In genomic region chr5:72579599-72579998, GRCm38 (mm10) we compare ENCODE assay signal across 13 mouse cellular contexts. TPM values are rescaled to one million over a fixed set of nuclear protein-coding genes. Genes with fewer than 3 reads are reported as not detected.
A peak's percentile ranks its signal among the peaks of the same experiment; 100 is the strongest.
DNase-seq lines count a peak whose midpoint lies in the region; ATAC-seq lines count a peak whose summit lies in the region.
"Not testable (repeated sequence)": the region's sequence is repeated elsewhere in the genome, so short reads cannot be mapped to it uniquely, and the experiment has no call there.
"Had no signal": no experiment of that assay in that cellular context is flagged by ENCODE, and none has a peak within 500 bp of the region (broad histone marks: within the 10 kb centered on the region; RNA-seq: fewer than 3 reads in every experiment).

No protein-coding gene starts in this region.

- not testable (repeated sequence) for H3K9ac ChIP-seq in embryonic facial prominence, embryonic 13.5 days; heart, embryonic 12.5 days; hindbrain, embryonic 15.5 days; limb, embryonic 13.5 days; midbrain, embryonic 13.5 days (replicated peaks); neural tube, embryonic 12.5 days

- peaks cover 19% of the 10 kb centered on the region for H3K27me3 ChIP-seq in embryonic facial prominence, embryonic 13.5 days
- peaks cover 38% of the 10 kb centered on the region for H3K27me3 ChIP-seq in heart, embryonic 12.5 days (replicated peaks)
- H3K27me3 ChIP-seq in hindbrain, embryonic 15.5 days; midbrain, embryonic 13.5 days; neural tube, embryonic 12.5 days (replicated peaks): not testable (repeated sequence)
- H3K27me3 ChIP-seq in limb, embryonic 13.5 days, result peaks cover 30% of the 10 kb centered on the region

- not testable (repeated sequence) for H3K4me3 ChIP-seq in embryonic facial prominence, embryonic 13.5 days; heart, embryonic 12.5 days; limb, embryonic 13.5 days; midbrain, embryonic 13.5 days (replicated peaks); neural tube, embryonic 12.5 days
- peak overlapping the region; percentile 42; the same call in 1 of the 2 replicates for H3K4me3 ChIP-seq in hindbrain, embryonic 15.5 days

- H3K4me1 ChIP-seq in embryonic facial prominence, embryonic 13.5 days; heart, embryonic 12.5 days (replicated peaks); hindbrain, embryonic 15.5 days (replicated peaks); limb, embryonic 13.5 days; midbrain, embryonic 13.5 days (replicated peaks); neural tube, embryonic 12.5 days: not testable (repeated sequence)

- peak; percentile 27 for DNase-seq in embryo, embryonic 10 days (ENCODE audit: low spot score)

- not testable (repeated sequence) for H3K27ac ChIP-seq in embryonic facial prominence, embryonic 13.5 days; heart, embryonic 12.5 days (ENCODE audit: poor library complexity, severe bottlenecking); hindbrain, embryonic 15.5 days (replicated peaks); limb, embryonic 13.5 days; midbrain, embryonic 13.5 days; neural tube, embryonic 12.5 days

- H3K4me2 ChIP-seq in embryonic facial prominence, embryonic 13.5 days, result peak overlapping the region; percentile 86
- H3K4me2 ChIP-seq in heart, embryonic 12.5 days, result peak overlapping the region; percentile 95; the same call in 1 of the 2 replicates
- peak overlapping the region; percentile 66 for H3K4me2 ChIP-seq in hindbrain, embryonic 15.5 days
- H3K4me2 ChIP-seq in limb, embryonic 13.5 days (replicated peaks), result peak overlapping the region; percentile 85
- H3K4me2 ChIP-seq in midbrain, embryonic 13.5 days (replicated peaks), result peak overlapping the region; percentile 75; the same call in 1 of the 2 replicates
- H3K4me2 ChIP-seq in neural tube, embryonic 12.5 days (replicated peaks), result peak overlapping the region; percentile 78

- H3K36me3 ChIP-seq in embryonic facial prominence, embryonic 13.5 days; heart, embryonic 12.5 days; hindbrain, embryonic 15.5 days; limb, embryonic 13.5 days; midbrain, embryonic 13.5 days; neural tube, embryonic 12.5 days: not testable (repeated sequence)

- 22% methylated on average over 10 of the region's 10 CpGs for WGBS in embryonic facial prominence, embryonic 13.5 days
- 67% methylated on average over 10 of the region's 10 CpGs for WGBS in heart, embryonic 12.5 days
- WGBS in hindbrain, embryonic 15.5 days, result 22% methylated on average over 10 of the region's 10 CpGs
- 28% methylated on average over 10 of the region's 10 CpGs for WGBS in limb, embryonic 13.5 days
- 29% methylated on average over 10 of the region's 10 CpGs for WGBS in midbrain, embryonic 13.5 days
- WGBS in neural tube, embryonic 12.5 days, result 37% methylated on average over 10 of the region's 10 CpGs

- H3K9me3 ChIP-seq in embryonic facial prominence, embryonic 13.5 days; heart, embryonic 12.5 days (replicated peaks); hindbrain, embryonic 15.5 days; limb, embryonic 13.5 days; midbrain, embryonic 13.5 days; neural tube, embryonic 12.5 days: not testable (repeated sequence)

- ATAC-seq in embryonic facial prominence, embryonic 13.5 days (ENCODE audit: insufficient number of reproducible peaks, insufficient read depth, low FRiP score, low TSS enrichment, low read depth), result 0 out of 2 replicates have a peak, but pooled peaks have one; percentile 26
- ATAC-seq in heart, embryonic 12.5 days (ENCODE audit: insufficient number of reproducible peaks, low FRiP score); hindbrain, embryonic 15.5 days (ENCODE audit: low FRiP score, low read depth); neural tube, embryonic 12.5 days (ENCODE audit: low FRiP score, low read depth): not testable (repeated sequence)
- 0 out of 2 replicates have a peak, but pooled peaks have one; percentile 21 for ATAC-seq in limb, embryonic 13.5 days (ENCODE audit: low FRiP score, low read depth)
- ATAC-seq in midbrain, embryonic 13.5 days, result peak; percentile 41

RNA-seq across cellular contexts. Expression of gene Zar1, which starts 1.5 kb away (rescaled TPM):
- polyA plus RNA-seq in embryonic facial prominence, embryonic 13.5 days (2015; fragmentation: Nextera tagmentation; extraction: Ambion mirVana), result 1.6 and 3.0 TPM in 2 replicates
- polyA plus RNA-seq in heart, embryonic 12.5 days (2016; fragmentation: Nextera tagmentation; extraction: Ambion mirVana), result 0.27 and 0.35 TPM in 2 replicates
- polyA plus RNA-seq in hindbrain, embryonic 15.5 days (2015; fragmentation: Nextera tagmentation; extraction: Ambion mirVana), result 5.0 TPM in 2 replicates
- polyA plus RNA-seq in limb, embryonic 13.5 days (2015; fragmentation: Nextera tagmentation; extraction: Ambion mirVana), result 0.84 and 1.9 TPM in 2 replicates
- polyA plus RNA-seq in midbrain, embryonic 13.5 days (2015; fragmentation: Nextera tagmentation; extraction: Ambion mirVana), result 2.3 and 2.4 TPM in 2 replicates
- 3.5 and 4.2 TPM in 2 replicates for polyA plus RNA-seq in neural tube, embryonic 12.5 days (2016; fragmentation: Nextera tagmentation; extraction: Ambion mirVana)
- polyA plus RNA-seq: adrenal gland, adult 2 months; erythroblast, embryonic 14.5 days; liver, embryonic 12.5 days; Patski had no signal

RNA-seq across cellular contexts. Expression of gene Gm5868, which starts 7.8 kb away (rescaled TPM):
- 0.72 and 0.98 TPM in 2 replicates for polyA plus RNA-seq in embryonic facial prominence, embryonic 13.5 days (2015; fragmentation: Nextera tagmentation; extraction: Ambion mirVana)
- not detected in 2 replicates for polyA plus RNA-seq in heart, embryonic 12.5 days (2016; fragmentation: Nextera tagmentation; extraction: Ambion mirVana)
- 7.5 and 8.1 TPM in 2 replicates for polyA plus RNA-seq in hindbrain, embryonic 15.5 days (2015; fragmentation: Nextera tagmentation; extraction: Ambion mirVana)
- polyA plus RNA-seq in limb, embryonic 13.5 days (2015; fragmentation: Nextera tagmentation; extraction: Ambion mirVana), result 0.71 and 0.80 TPM in 2 replicates
- 5.9 and 6.8 TPM in 2 replicates for polyA plus RNA-seq in midbrain, embryonic 13.5 days (2015; fragmentation: Nextera tagmentation; extraction: Ambion mirVana)
- polyA plus RNA-seq in neural tube, embryonic 12.5 days (2016; fragmentation: Nextera tagmentation; extraction: Ambion mirVana), result 10.5 and 11.0 TPM in 2 replicates
- polyA plus RNA-seq: adrenal gland, adult 2 months; cortical plate, adult 2 months; erythroblast, embryonic 14.5 days; gonadal fat pad, adult 2 months; liver, embryonic 12.5 days; Patski had no signal

RNA-seq across cellular contexts. Expression of gene Nfxl1, which starts 20.1 kb away (rescaled TPM):
- 20.0 and 20.9 TPM in 2 replicates for polyA plus RNA-seq in embryonic facial prominence, embryonic 13.5 days (2015; fragmentation: Nextera tagmentation; extraction: Ambion mirVana)
- 16.8 and 17.6 TPM in 2 replicates for polyA plus RNA-seq in heart, embryonic 12.5 days (2016; fragmentation: Nextera tagmentation; extraction: Ambion mirVana)
- polyA plus RNA-seq in hindbrain, embryonic 15.5 days (2015; fragmentation: Nextera tagmentation; extraction: Ambion mirVana), result 12.0 and 13.6 TPM in 2 replicates
- 19.2 TPM in 2 replicates for polyA plus RNA-seq in limb, embryonic 13.5 days (2015; fragmentation: Nextera tagmentation; extraction: Ambion mirVana)
- polyA plus RNA-seq in midbrain, embryonic 13.5 days (2015; fragmentation: Nextera tagmentation; extraction: Ambion mirVana), result 15.2 and 17.2 TPM in 2 replicates
- polyA plus RNA-seq in neural tube, embryonic 12.5 days (2016; fragmentation: Nextera tagmentation; extraction: Ambion mirVana), result 22.0 and 22.9 TPM in 2 replicates
